Mouse (Mus musculus): Measurements from ENCODE around the gene Slc25a42. TPM values are rescaled to one million over a fixed set of nuclear protein-coding genes. Genes with fewer than 3 reads are reported as not detected.

Gene Slc25a42
- polyA plus RNA-seq, 1 experiment from 2014 or later = 2.2 TPM

GRCm38 (mm10) chr8:70211275-70211674 lies 830 bp downstream of the Slc25a42 start:
- peaks cover 18% of the 10 kb centered on the region for H3K4me1 ChIP-seq
- H3K27ac ChIP-seq (replicated peaks) = no peak overlapping the region
- no peaks in the 10 kb centered on the region for H3K9me3 ChIP-seq (replicated peaks)
- peak overlapping the region; percentile 64 for H3K4me3 ChIP-seq
- WGBS = 78% methylated on average over 1 of the region's 1 CpGs
- H3K27me3 ChIP-seq (ENCODE audit: low read depth, poor library complexity, severe bottlenecking) = peaks cover 21% of the 10 kb centered on the region
- H3K36me3 ChIP-seq = no peaks in the 10 kb centered on the region
- DNase-seq (ENCODE audit: low spot score) = no peak

- WGBS = 28% methylated on average over 8 of the region's 8 CpGs
- no peak for DNase-seq (ENCODE audit: low spot score)
- H3K4me3 ChIP-seq = peak overlapping the region; percentile 26; the same call in 1 of the 2 replicates
- H3K27me3 ChIP-seq (ENCODE audit: low read depth, poor library complexity, severe bottlenecking) = peaks cover 21% of the 10 kb centered on the region
- H3K9me3 ChIP-seq (replicated peaks) = no peaks in the 10 kb centered on the region
- peaks cover 18% of the 10 kb centered on the region for H3K4me1 ChIP-seq
- no peak overlapping the region for H3K27ac ChIP-seq (replicated peaks)
- H3K36me3 ChIP-seq = no peaks in the 10 kb centered on the region
Measured at GRCm38 (mm10) chr8:70210538-70210937, 1.6 kb downstream of the Slc25a42 start.

- Histone ChIP-seq H3K4me3 (no peak overlapping the region), H3K4me1 (peaks cover 15% of the 10 kb centered on the region), H3K9me3 (replicated peaks) (no peaks in the 10 kb centered on the region), H3K36me3 (no peaks in the 10 kb centered on the region), H3K27ac (replicated peaks) (no peak overlapping the region), H3K27me3 (ENCODE audit: low read depth, poor library complexity, severe bottlenecking) (peaks cover 21% of the 10 kb centered on the region)
- DNase-seq (ENCODE audit: low spot score) = no peak
- WGBS = 36% methylated on average over 1 of the region's 1 CpGs
Measured at GRCm38 (mm10) chr8:70208130-70208529, 4.0 kb downstream of the Slc25a42 start.

- Histone ChIP-seq H3K4me3 (no peak overlapping the region), H3K9me3 (replicated peaks) (no peaks in the 10 kb centered on the region), H3K27me3 (ENCODE audit: low read depth, poor library complexity, severe bottlenecking) (peaks cover 2% of the 10 kb centered on the region; the same call in 1 of the 2 replicates), H3K4me1 (no peaks in the 10 kb centered on the region; the same call in 1 of the 2 replicates), H3K36me3 (no peaks in the 10 kb centered on the region), H3K27ac (replicated peaks) (no peak overlapping the region)
- WGBS = 72% methylated on average over 1 of the region's 1 CpGs
- no peak for DNase-seq (ENCODE audit: low spot score)
Measured at GRCm38 (mm10) chr8:70204757-70205156, 7.3 kb downstream of the Slc25a42 start.

DNA sequence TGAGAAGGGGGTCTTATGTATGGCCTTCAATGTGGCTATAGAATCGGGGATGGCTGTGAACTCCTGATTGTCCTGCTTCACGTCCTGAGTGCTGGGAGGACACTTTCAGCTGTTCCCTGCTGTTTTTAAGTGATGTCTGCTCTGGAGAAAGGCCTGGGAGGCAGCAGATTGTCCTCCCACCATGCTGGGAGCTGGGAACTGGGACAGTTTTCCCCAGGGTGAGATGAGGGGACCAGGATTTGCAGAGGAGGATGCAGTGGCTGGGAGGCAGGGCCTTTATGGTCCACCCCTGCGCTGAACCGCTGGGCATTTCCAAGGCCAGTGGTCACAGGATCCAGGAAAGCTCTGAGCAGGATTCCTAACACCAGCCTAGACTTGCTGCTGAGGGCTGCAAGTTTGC lies 9.0 kb downstream of the Slc25a42 start:
- no peak overlapping the region for H3K4me3 ChIP-seq
- H3K27me3 ChIP-seq (ENCODE audit: low read depth, poor library complexity, severe bottlenecking) = no peaks in the 10 kb centered on the region
- peaks cover 7% of the 10 kb centered on the region; the same call in 1 of the 2 replicates for H3K4me1 ChIP-seq
- no peaks in the 10 kb centered on the region for H3K36me3 ChIP-seq
- H3K9me3 ChIP-seq (replicated peaks) = no peaks in the 10 kb centered on the region
- DNase-seq (ENCODE audit: low spot score) = no peak
- H3K27ac ChIP-seq (replicated peaks) = no peak overlapping the region
- WGBS = 71% methylated on average over 4 of the region's 4 CpGs

DNA sequence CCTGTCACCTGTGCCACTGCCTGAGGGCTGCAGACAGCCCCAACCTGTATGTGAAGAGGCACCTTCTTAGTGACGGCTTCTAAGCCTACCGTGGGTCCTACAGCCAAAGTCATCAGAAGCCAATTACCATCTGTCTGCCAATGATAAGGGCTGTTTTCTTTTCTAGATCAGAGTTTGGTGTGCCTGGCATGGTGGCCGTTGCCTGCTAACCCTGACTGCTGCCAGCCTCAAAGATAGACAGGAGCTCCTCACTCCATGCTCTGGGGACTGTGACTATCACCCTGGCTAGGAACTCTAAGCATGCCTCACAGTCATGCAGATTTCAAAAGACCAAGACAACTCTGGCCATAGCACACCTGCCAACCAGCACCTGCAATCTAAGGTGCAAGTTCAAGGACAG lies 10.7 kb downstream of the Slc25a42 start:
- no peaks in the 10 kb centered on the region for H3K27me3 ChIP-seq (ENCODE audit: low read depth, poor library complexity, severe bottlenecking)
- DNase-seq (ENCODE audit: low spot score) = no peak
- no peaks in the 10 kb centered on the region for H3K36me3 ChIP-seq
- WGBS = 89% methylated on average over 3 of the region's 3 CpGs
- no peaks in the 10 kb centered on the region for H3K9me3 ChIP-seq (replicated peaks)
- H3K27ac ChIP-seq (replicated peaks) = no peak overlapping the region
- H3K4me1 ChIP-seq = peaks cover 11% of the 10 kb centered on the region; the same call in 1 of the 2 replicates
- H3K4me3 ChIP-seq = no peak overlapping the region

DNA sequence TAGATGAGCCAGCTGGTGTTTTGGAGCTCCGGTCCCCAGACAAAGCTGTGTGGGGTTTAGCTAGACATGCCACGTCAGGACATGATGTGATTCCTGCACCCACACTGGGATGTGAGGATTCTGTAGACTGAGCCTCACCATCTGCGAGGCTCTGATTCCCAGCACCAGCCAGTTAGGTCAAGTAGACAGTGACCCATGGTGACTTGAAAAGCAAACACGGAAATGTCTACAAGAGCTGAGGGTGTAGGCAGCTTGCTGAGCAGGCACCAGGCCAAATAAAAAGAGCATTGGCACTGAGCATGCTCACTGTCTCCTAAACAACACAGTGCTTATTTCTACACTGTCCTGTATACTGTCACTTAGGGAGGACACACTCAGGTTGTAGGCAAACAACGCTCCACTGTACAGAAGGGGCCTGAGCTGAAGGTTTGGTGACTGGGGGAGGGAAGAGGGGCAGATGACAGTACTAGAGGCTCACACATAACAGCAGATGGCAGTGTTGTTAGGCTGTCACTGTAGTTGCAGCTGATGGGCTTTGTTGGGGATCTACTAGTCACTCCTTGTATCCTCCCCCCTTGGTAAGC lies 11.9 kb downstream of the Slc25a42 start:
- no peaks in the 10 kb centered on the region for H3K27me3 ChIP-seq (ENCODE audit: low read depth, poor library complexity, severe bottlenecking)
- no peaks in the 10 kb centered on the region for H3K9me3 ChIP-seq (replicated peaks)
- H3K4me1 ChIP-seq = peaks cover 11% of the 10 kb centered on the region; the same call in 1 of the 2 replicates
- DNase-seq (ENCODE audit: low spot score) = no peak
- no peak overlapping the region for H3K4me3 ChIP-seq
- H3K36me3 ChIP-seq = no peaks in the 10 kb centered on the region
- 80% methylated on average over 5 of the region's 5 CpGs for WGBS
- H3K27ac ChIP-seq (replicated peaks) = no peak overlapping the region

GRCm38 (mm10) chr8:70197603-70198002 lies 14.5 kb downstream of the Slc25a42 start:
- Histone ChIP-seq H3K4me3 (no peak overlapping the region), H3K9me3 (replicated peaks) (no peaks in the 10 kb centered on the region), H3K36me3 (no peaks in the 10 kb centered on the region), H3K4me1 (peaks cover 14% of the 10 kb centered on the region; the same call in 1 of the 2 replicates), H3K27ac (replicated peaks) (no peak overlapping the region; the same call in 1 of the 2 replicates), H3K27me3 (ENCODE audit: low read depth, poor library complexity, severe bottlenecking) (no peaks in the 10 kb centered on the region)
- DNase-seq (ENCODE audit: low spot score) = no peak
- WGBS = 58% methylated on average over 7 of the region's 7 CpGs

DNA sequence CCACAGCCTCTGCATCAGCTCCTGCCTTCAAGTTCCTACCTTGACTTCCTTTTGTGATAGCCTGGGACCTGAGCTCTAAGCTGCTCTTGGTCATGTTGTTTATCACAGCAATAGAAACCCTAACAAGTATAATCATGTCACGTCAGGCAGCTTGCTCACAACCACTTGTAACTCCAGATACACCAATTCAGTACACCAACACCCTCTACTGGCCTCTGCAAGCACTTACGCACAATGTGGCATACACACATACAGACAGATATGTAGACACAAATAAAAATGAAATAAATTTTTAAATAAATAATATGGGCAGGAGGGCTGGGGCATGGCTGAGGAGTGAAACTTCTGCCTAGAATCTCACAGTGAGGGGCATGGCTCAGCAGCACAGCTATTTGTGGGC lies 16.3 kb downstream of the Slc25a42 start:
- Histone ChIP-seq H3K9me3 (replicated peaks) (no peaks in the 10 kb centered on the region), H3K27ac (replicated peaks) (no peak overlapping the region), H3K4me3 (no peak overlapping the region), H3K36me3 (no peaks in the 10 kb centered on the region), H3K27me3 (ENCODE audit: low read depth, poor library complexity, severe bottlenecking) (no peaks in the 10 kb centered on the region), H3K4me1 (peaks cover 14% of the 10 kb centered on the region; the same call in 1 of the 2 replicates)
- no peak for DNase-seq (ENCODE audit: low spot score)
- WGBS = 86% methylated on average over 2 of the region's 2 CpGs

DNA sequence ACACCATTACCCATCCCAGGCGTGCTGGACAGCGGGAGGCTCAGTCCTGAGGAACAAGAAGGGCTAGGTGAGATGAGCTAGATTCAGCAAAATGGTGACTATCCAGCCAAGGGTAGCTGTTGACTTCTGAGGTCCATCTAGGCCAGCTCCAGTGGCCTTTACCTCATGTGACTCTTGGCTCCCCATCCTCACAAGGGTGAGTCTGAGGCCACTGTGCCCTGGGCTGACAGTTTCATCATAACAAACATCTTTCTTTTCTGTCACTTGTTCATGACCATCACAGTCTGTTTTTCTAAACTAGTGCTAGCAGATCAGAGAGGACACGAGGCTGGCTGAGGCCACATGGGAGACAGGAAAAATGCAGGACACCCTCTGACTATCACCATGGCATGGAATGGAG lies 17.9 kb downstream of the Slc25a42 start:
- no peak for DNase-seq (ENCODE audit: low spot score)
- Histone ChIP-seq H3K36me3 (no peaks in the 10 kb centered on the region), H3K27me3 (ENCODE audit: low read depth, poor library complexity, severe bottlenecking) (no peaks in the 10 kb centered on the region), H3K9me3 (replicated peaks) (no peaks in the 10 kb centered on the region), H3K27ac (replicated peaks) (no peak overlapping the region), H3K4me1 (peaks cover 23% of the 10 kb centered on the region), H3K4me3 (no peak overlapping the region)
- 86% methylated on average over 3 of the region's 3 CpGs for WGBS

DNA sequence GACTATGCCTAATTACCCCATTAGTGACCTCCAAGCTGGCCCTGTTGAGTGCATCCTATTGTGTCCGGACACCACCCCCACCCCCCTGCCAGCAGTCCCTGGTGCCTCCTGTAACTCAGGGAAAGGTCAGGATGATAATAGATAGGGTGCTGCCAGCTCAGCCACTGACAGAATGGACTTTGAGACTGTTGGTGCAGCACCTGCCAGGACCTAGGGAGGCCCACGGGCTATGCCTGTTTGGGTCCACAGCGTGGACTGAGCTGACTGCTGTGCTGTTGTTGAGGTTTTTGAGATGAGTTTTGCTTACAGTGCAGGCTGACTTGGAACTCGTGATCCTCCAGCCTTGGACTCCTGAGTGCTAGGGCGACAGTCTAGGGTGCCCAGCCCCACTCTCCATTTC lies 18.9 kb downstream of the Slc25a42 start:
- DNase-seq (ENCODE audit: low spot score) = no peak
- Histone ChIP-seq H3K4me1 (peaks cover 23% of the 10 kb centered on the region), H3K36me3 (no peaks in the 10 kb centered on the region), H3K4me3 (no peak overlapping the region), H3K27ac (replicated peaks) (no peak overlapping the region), H3K27me3 (ENCODE audit: low read depth, poor library complexity, severe bottlenecking) (no peaks in the 10 kb centered on the region), H3K9me3 (replicated peaks) (no peaks in the 10 kb centered on the region)
- 74% methylated on average over 5 of the region's 5 CpGs for WGBS

GRCm38 (mm10) chr8:70188707-70189106 lies 23.4 kb downstream of the Slc25a42 start:
- no peak overlapping the region for H3K4me3 ChIP-seq
- H3K9me3 ChIP-seq (replicated peaks) = no peaks in the 10 kb centered on the region
- no peak for DNase-seq (ENCODE audit: low spot score)
- H3K36me3 ChIP-seq = no peaks in the 10 kb centered on the region
- peaks cover 17% of the 10 kb centered on the region for H3K4me1 ChIP-seq
- no peaks in the 10 kb centered on the region for H3K27me3 ChIP-seq (ENCODE audit: low read depth, poor library complexity, severe bottlenecking)
- WGBS = 69% methylated on average over 7 of the region's 7 CpGs
- no peak overlapping the region for H3K27ac ChIP-seq (replicated peaks)

- no peaks in the 10 kb centered on the region for H3K27me3 ChIP-seq (ENCODE audit: low read depth, poor library complexity, severe bottlenecking)
- H3K27ac ChIP-seq (replicated peaks) = no peak overlapping the region
- H3K4me1 ChIP-seq = peaks cover 2% of the 10 kb centered on the region; the same call in 1 of the 2 replicates
- no peak overlapping the region for H3K4me3 ChIP-seq
- DNase-seq (ENCODE audit: low spot score) = no peak
- H3K36me3 ChIP-seq = peaks cover 44% of the 10 kb centered on the region
- 87% methylated on average over 4 of the region's 4 CpGs for WGBS
- H3K9me3 ChIP-seq (replicated peaks) = no peaks in the 10 kb centered on the region
Measured at GRCm38 (mm10) chr8:70183194-70183593, 28.9 kb downstream of the Slc25a42 start.

All from midbrain, embryonic 10.5 days (tissue).